Mouse (Mus musculus): Measurements from ENCODE around the gene Depp1. TPM values are rescaled to one million over a fixed set of nuclear protein-coding genes. Genes with fewer than 3 reads are reported as not detected.

The Depp1 gene
- polyA plus RNA-seq, 1 experiment from 2014 or later, result 38.3 TPM

- H3K36me3 ChIP-seq, result no peaks in the 10 kb centered on the region
- no peaks in the 10 kb centered on the region for H3K9me3 ChIP-seq
- H3K4me1 ChIP-seq, result no peaks in the 10 kb centered on the region
- ATAC-seq (ENCODE audit: insufficient number of reproducible peaks, low FRiP score, low TSS enrichment, low read depth), result no peak
- no peak overlapping the region for H3K4me3 ChIP-seq
- 60% methylated on average over 2 of the region's 2 CpGs for WGBS
- no peak overlapping the region for H3K4me2 ChIP-seq
- H3K27me3 ChIP-seq, result no peaks in the 10 kb centered on the region
- no peak overlapping the region for H3K9ac ChIP-seq
- H3K27ac ChIP-seq, result no peak overlapping the region
Measured at GRCm38 (mm10) chr6:116697413-116697812, 47.0 kb downstream of the Depp1 start.

DNA sequence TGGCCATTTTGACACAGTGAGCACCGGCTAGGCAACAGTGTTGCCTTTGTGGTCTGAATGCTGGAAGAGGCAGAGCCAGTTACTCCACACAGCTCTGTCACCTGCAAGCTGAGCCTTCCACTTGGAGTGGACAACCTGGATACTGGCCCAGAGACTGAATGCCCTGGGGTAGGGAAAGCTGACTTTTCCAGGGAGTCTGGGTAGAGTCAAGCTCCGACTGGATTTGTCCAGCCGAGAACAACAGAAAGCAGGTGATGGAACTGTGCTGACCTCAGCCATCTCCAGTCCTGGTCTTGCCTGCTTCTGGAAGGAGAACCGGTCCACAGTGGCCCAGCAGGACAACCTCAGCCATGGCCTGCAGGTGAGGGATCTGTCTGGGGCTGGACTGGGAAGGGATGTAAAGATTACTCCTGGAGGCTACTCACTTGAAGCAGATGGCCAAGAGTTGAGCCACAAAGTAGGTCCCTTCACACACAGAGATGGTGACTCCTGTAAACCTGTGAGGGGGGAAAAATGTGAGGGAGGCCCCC lies 47.6 kb downstream of the Depp1 start:
- no peaks in the 10 kb centered on the region for H3K36me3 ChIP-seq
- no peak overlapping the region for H3K4me2 ChIP-seq
- H3K27me3 ChIP-seq, result no peaks in the 10 kb centered on the region
- no peak overlapping the region for H3K27ac ChIP-seq
- WGBS, result 92% methylated on average over 4 of the region's 4 CpGs
- H3K9ac ChIP-seq, result no peak overlapping the region
- no peaks in the 10 kb centered on the region for H3K9me3 ChIP-seq
- no peak for ATAC-seq (ENCODE audit: insufficient number of reproducible peaks, low FRiP score, low TSS enrichment, low read depth)
- no peak overlapping the region for H3K4me3 ChIP-seq
- H3K4me1 ChIP-seq, result no peaks in the 10 kb centered on the region

GRCm38 (mm10) chr6:116700821-116701220 lies 50.4 kb downstream of the Depp1 start:
- no peaks in the 10 kb centered on the region for H3K9me3 ChIP-seq
- ATAC-seq (ENCODE audit: insufficient number of reproducible peaks, low FRiP score, low TSS enrichment, low read depth), result no peak
- H3K27me3 ChIP-seq, result no peaks in the 10 kb centered on the region
- no peaks in the 10 kb centered on the region for H3K36me3 ChIP-seq
- H3K9ac ChIP-seq, result no peak overlapping the region
- H3K4me3 ChIP-seq, result no peak overlapping the region
- no peaks in the 10 kb centered on the region for H3K4me1 ChIP-seq
- no peak overlapping the region for H3K27ac ChIP-seq
- H3K4me2 ChIP-seq, result no peak overlapping the region

Small RNA genes within 50 kb of the gene (microRNA-seq; reads per million reads assigned to microRNA genes)
- not detected for gene Mir7043

Other genes starting within 250 kb of the Depp1 start
- gene Alox5, start 189.4 kb upstream of the Depp1 start, polyA plus RNA-seq (2015; fragmentation: Nextera tagmentation; extraction: Ambion mirVana), result 3.1 and 3.7 TPM in 2 replicates
- gene Olfr211, start 161.5 kb upstream of the Depp1 start, polyA plus RNA-seq (2015; fragmentation: Nextera tagmentation; extraction: Ambion mirVana), result not detected in 2 replicates
- gene Olfr212, start 144.1 kb upstream of the Depp1 start, polyA plus RNA-seq (2015; fragmentation: Nextera tagmentation; extraction: Ambion mirVana), result not detected in 2 replicates
- gene Olfr213, start 112.2 kb upstream of the Depp1 start, polyA plus RNA-seq (2015; fragmentation: Nextera tagmentation; extraction: Ambion mirVana), result not detected in 2 replicates
- 0.44 and 0.78 TPM in 2 replicates for gene Gm5580, start 99.5 kb upstream of the Depp1 start, polyA plus RNA-seq (2015; fragmentation: Nextera tagmentation; extraction: Ambion mirVana)
- not detected in 2 replicates for gene Olfr214, start 96.4 kb upstream of the Depp1 start, polyA plus RNA-seq (2015; fragmentation: Nextera tagmentation; extraction: Ambion mirVana)
- not detected in 2 replicates for gene Olfr215, start 66.4 kb upstream of the Depp1 start, polyA plus RNA-seq (2015; fragmentation: Nextera tagmentation; extraction: Ambion mirVana)
- 138 and 143 TPM in 2 replicates for gene Zfp422, start 21.6 kb upstream of the Depp1 start, polyA plus RNA-seq (2015; fragmentation: Nextera tagmentation; extraction: Ambion mirVana)
- gene Rassf4, start 23.3 kb downstream of the Depp1 start, polyA plus RNA-seq (2015; fragmentation: Nextera tagmentation; extraction: Ambion mirVana), result 11.2 and 12.4 TPM in 2 replicates
- 0.14 and 0.32 TPM in 2 replicates for gene Tmem72, start 66.3 kb downstream of the Depp1 start, polyA plus RNA-seq (2015; fragmentation: Nextera tagmentation; extraction: Ambion mirVana)